Mouse (Mus musculus) forebrain, embryonic 15.5 days (tissue): Measurements from ENCODE around the gene Sipa1l2. TPM values are rescaled to one million over a fixed set of nuclear protein-coding genes. Genes with fewer than 3 reads are reported as not detected.

ENCODE experiments used
- ATAC-seq: fragments of 200-750 bp; cut with Nextera tagmentation; replicated peaks from 2 replicates; pipeline ENCODE4 v1.8.0; 2017; ENCODE audit warnings: mild to moderate bottlenecking, moderate TSS enrichment, moderate library complexity
- H3K27ac ChIP-seq: fragments of 300-500 bp; sonication (generic); replicated peaks from 2 replicates; pipeline ENCODE4 v1.5.1; 2015; ENCODE audit warnings: mild to moderate bottlenecking, inconsistent platforms
- H3K27me3 ChIP-seq: fragments of 300-500 bp; sonication (generic); 2 replicates; pipeline ENCODE4 v1.6.1; 2015; ENCODE audit warnings: inconsistent platforms
- H3K36me3 ChIP-seq: fragments of 300-500 bp; sonication (generic); 2 replicates; pipeline ENCODE4 v1.6.1; 2015; ENCODE audit warnings: mild to moderate bottlenecking, inconsistent platforms
- H3K4me1 ChIP-seq: fragments of 300-500 bp; sonication (generic); 2 replicates; pipeline ENCODE4 v1.6.1; 2015; ENCODE audit warnings: inconsistent platforms
- H3K4me2 ChIP-seq: fragments of 300-500 bp; sonication (generic); replicated peaks from 2 replicates; pipeline ENCODE4 v1.6.1; 2015; ENCODE audit warnings: mild to moderate bottlenecking, inconsistent platforms
- H3K4me3 ChIP-seq: fragments of 300-500 bp; sonication (generic); 2 replicates; pipeline ENCODE4 v1.5.1; 2015; ENCODE audit warnings: mild to moderate bottlenecking, inconsistent platforms
- H3K9ac ChIP-seq: fragments of 300-500 bp; sonication (generic); replicated peaks from 2 replicates; pipeline ENCODE4 v1.6.1; 2015; ENCODE audit warnings: mild to moderate bottlenecking, inconsistent platforms
- H3K9me3 ChIP-seq: fragments of 300-500 bp; sonication (generic); 2 replicates; pipeline ENCODE4 v1.6.1; 2016; ENCODE audit warnings: inconsistent platforms
- WGBS: fragments of 180-500 bp; shearing (Covaris S2); methylation state at CpG from one replicate; pipeline ENCODE4 v1.1.7; 2015; ENCODE audit warnings: mixed read lengths; 5-methylcytosine and 5-hydroxymethylcytosine counted together
- polyA plus RNA-seq: library from polyadenylated mRNA; unstranded; fragments of >200 nt; fragmentation: Nextera tagmentation; extraction: Ambion mirVana; gene quantifications from 2 replicates; pipeline ENCODE4 v1.2.1, GENCODE M21; 2015

Gene Sipa1l2
- polyA plus RNA-seq, 1 experiment from 2014 or later: 32.0 TPM

GRCm38 (mm10) chr8:125570835-125571465 lies 1.3 kb upstream of the Sipa1l2 start:
- H3K27ac ChIP-seq: no peak overlapping the region
- H3K27me3 ChIP-seq: no peaks in the 10 kb centered on the region
- 74% methylated on average over 12 of the region's 12 CpGs for WGBS
- no peaks in the 10 kb centered on the region for H3K36me3 ChIP-seq
- no peak for ATAC-seq
- no peak overlapping the region for H3K9ac ChIP-seq
- H3K4me2 ChIP-seq: no peak overlapping the region
- peaks cover 32% of the 10 kb centered on the region for H3K4me1 ChIP-seq
- no peak overlapping the region for H3K4me3 ChIP-seq
- no peaks in the 10 kb centered on the region for H3K9me3 ChIP-seq

- Histone ChIP-seq H3K4me2 (peak overlapping the region; percentile 93), H3K36me3 (no peaks in the 10 kb centered on the region), H3K27ac (0 out of 2 replicates have a peak overlapping the region, but pooled peaks have one; percentile 69), H3K4me3 (peak overlapping the region; percentile 78), H3K9ac (peak overlapping the region; percentile 81), H3K4me1 (peaks cover 35% of the 10 kb centered on the region), H3K9me3 (no peaks in the 10 kb centered on the region), H3K27me3 (no peaks in the 10 kb centered on the region)
- ATAC-seq: no peak
- WGBS: 16% methylated on average over 13 of the region's 13 CpGs
These were observed 781 bp upstream of the Sipa1l2 start for GRCm38 (mm10) chr8:125570389-125570788.

GRCm38 (mm10) chr8:125568851-125569532 lies 616 bp downstream of the Sipa1l2 start:
- H3K27ac ChIP-seq: peak overlapping the region; percentile 73
- H3K9me3 ChIP-seq: no peaks in the 10 kb centered on the region
- peak; percentile 12; the same call in 1 of the 2 replicates for ATAC-seq
- H3K4me3 ChIP-seq: peak overlapping the region; percentile 78
- no peaks in the 10 kb centered on the region for H3K36me3 ChIP-seq
- 0% methylated on average over 39 of the region's 39 CpGs for WGBS
- peaks cover 37% of the 10 kb centered on the region for H3K4me1 ChIP-seq
- no peaks in the 10 kb centered on the region for H3K27me3 ChIP-seq
- H3K9ac ChIP-seq: peak overlapping the region; percentile 81
- H3K4me2 ChIP-seq: peak overlapping the region; percentile 93

GRCm38 (mm10) chr8:125568421-125568850 lies 1.2 kb downstream of the Sipa1l2 start:
- Histone ChIP-seq H3K4me3 (peak overlapping the region; percentile 78), H3K9me3 (no peaks in the 10 kb centered on the region), H3K4me1 (peaks cover 38% of the 10 kb centered on the region), H3K4me2 (peak overlapping the region; percentile 93), H3K36me3 (no peaks in the 10 kb centered on the region), H3K27ac (peak overlapping the region; percentile 38; the same call in 1 of the 2 replicates), H3K27me3 (no peaks in the 10 kb centered on the region), H3K9ac (peak overlapping the region; percentile 81)
- ATAC-seq: no peak
- WGBS: 3% methylated on average over 14 of the region's 14 CpGs

- Histone ChIP-seq H3K36me3 (no peaks in the 10 kb centered on the region), H3K27ac (no peak overlapping the region), H3K4me3 (peak overlapping the region; percentile 78), H3K4me1 (peaks cover 44% of the 10 kb centered on the region), H3K9ac (peak overlapping the region; percentile 81; the same call in 1 of the 2 replicates), H3K9me3 (no peaks in the 10 kb centered on the region), H3K27me3 (no peaks in the 10 kb centered on the region), H3K4me2 (peak overlapping the region; percentile 93)
- no peak for ATAC-seq
- WGBS: 49% methylated on average over 7 of the region's 7 CpGs
These were observed 2.0 kb downstream of the Sipa1l2 start for GRCm38 (mm10) chr8:125567569-125567968.

GRCm38 (mm10) chr8:125562878-125563277 lies 6.7 kb downstream of the Sipa1l2 start:
- Histone ChIP-seq H3K36me3 (no peaks in the 10 kb centered on the region), H3K4me3 (no peak overlapping the region), H3K9ac (no peak overlapping the region), H3K9me3 (no peaks in the 10 kb centered on the region), H3K27ac (no peak overlapping the region), H3K27me3 (no peaks in the 10 kb centered on the region), H3K4me1 (peaks cover 77% of the 10 kb centered on the region), H3K4me2 (no peak overlapping the region)
- ATAC-seq: no peak
- 79% methylated on average over 8 of the region's 8 CpGs for WGBS

GRCm38 (mm10) chr8:125560825-125561490 lies 8.7 kb downstream of the Sipa1l2 start:
- H3K27ac ChIP-seq: peak overlapping the region; percentile 97
- H3K9ac ChIP-seq: no peak overlapping the region
- no peak overlapping the region for H3K4me2 ChIP-seq
- peaks cover 74% of the 10 kb centered on the region for H3K4me1 ChIP-seq
- 74% methylated on average over 11 of the region's 11 CpGs for WGBS
- ATAC-seq: no peak
- H3K27me3 ChIP-seq: no peaks in the 10 kb centered on the region
- H3K36me3 ChIP-seq: no peaks in the 10 kb centered on the region
- H3K9me3 ChIP-seq: no peaks in the 10 kb centered on the region
- H3K4me3 ChIP-seq: no peak overlapping the region

- ATAC-seq: peak; percentile 75
- Histone ChIP-seq H3K27ac (peak overlapping the region; percentile 97), H3K36me3 (no peaks in the 10 kb centered on the region), H3K4me2 (peak overlapping the region; percentile 39), H3K9me3 (no peaks in the 10 kb centered on the region), H3K9ac (peak overlapping the region; percentile 25), H3K4me3 (peak overlapping the region; percentile 9), H3K27me3 (no peaks in the 10 kb centered on the region), H3K4me1 (peaks cover 70% of the 10 kb centered on the region)
- 10% methylated on average over 5 of the region's 5 CpGs for WGBS
These were observed 10.4 kb downstream of the Sipa1l2 start for GRCm38 (mm10) chr8:125559066-125559653.

GRCm38 (mm10) chr8:125558109-125559065 lies 11.2 kb downstream of the Sipa1l2 start:
- 15% methylated on average over 23 of the region's 23 CpGs for WGBS
- ATAC-seq: peak; percentile 91
- peaks cover 67% of the 10 kb centered on the region for H3K4me1 ChIP-seq

GRCm38 (mm10) chr8:125557391-125558108 lies 12.1 kb downstream of the Sipa1l2 start:
- Histone ChIP-seq H3K27ac (peak overlapping the region; percentile 97), H3K4me1 (peaks cover 61% of the 10 kb centered on the region), H3K9ac (0 out of 2 replicates have a peak overlapping the region, but pooled peaks have one; percentile 25), H3K36me3 (no peaks in the 10 kb centered on the region), H3K4me2 (peak overlapping the region; percentile 39), H3K27me3 (no peaks in the 10 kb centered on the region), H3K9me3 (no peaks in the 10 kb centered on the region), H3K4me3 (no peak overlapping the region)
- WGBS: 67% methylated on average over 10 of the region's 10 CpGs
- no peak for ATAC-seq

More at GRCm38 (mm10) chr8:125558109-125559065, 11.2 kb downstream of the Sipa1l2 start:
- no peaks in the 10 kb centered on the region for H3K9me3 ChIP-seq
- peak overlapping the region; percentile 97 for H3K27ac ChIP-seq
- H3K4me2 ChIP-seq: peak overlapping the region; percentile 39
- H3K27me3 ChIP-seq: no peaks in the 10 kb centered on the region
- H3K9ac ChIP-seq: peak overlapping the region; percentile 25
- peak overlapping the region; percentile 9 for H3K4me3 ChIP-seq
- no peaks in the 10 kb centered on the region for H3K36me3 ChIP-seq
